Mouse (Mus musculus): ENCODE measurements at regions not wholly inside any gene's neighbourhood (a gene's known extent, or its start where the extent isn't known, plus 50 kb on each side); places are given as distances from the start of the nearest gene placed in this dataset.

DNA sequence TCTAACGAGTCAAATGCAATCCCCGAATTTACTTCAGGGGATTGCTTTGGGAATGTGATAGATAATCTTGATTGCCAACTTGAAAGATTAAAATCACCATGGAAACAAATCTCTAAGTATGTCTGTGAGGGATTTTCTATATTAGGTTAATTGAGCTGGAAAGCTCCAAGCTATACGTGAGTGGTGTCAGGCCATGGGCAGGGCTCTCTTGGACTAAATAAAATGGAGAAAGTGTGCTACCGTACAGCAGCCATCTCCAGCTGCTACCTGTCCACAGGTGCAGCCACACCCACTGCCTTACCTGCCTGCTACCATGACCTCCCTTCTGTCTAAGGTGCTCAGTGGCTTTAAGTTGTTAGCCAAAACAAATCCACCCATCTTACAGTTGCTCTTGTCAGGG lies 345.0 kb upstream of the Sphkap start:
- TF ChIP-seq CTCF (IDR thresholded peaks at IDR 0.05; ENCODE audit: insufficient read depth, low read length) (no peak), POLR2A (IDR thresholded peaks at IDR 0.05; ENCODE audit: borderline replicate concordance, extremely low read depth, low read depth, low read length) (no peak)
